ENCODE assay signal across 29 mouse cellular contexts in the genomic region with DNA sequence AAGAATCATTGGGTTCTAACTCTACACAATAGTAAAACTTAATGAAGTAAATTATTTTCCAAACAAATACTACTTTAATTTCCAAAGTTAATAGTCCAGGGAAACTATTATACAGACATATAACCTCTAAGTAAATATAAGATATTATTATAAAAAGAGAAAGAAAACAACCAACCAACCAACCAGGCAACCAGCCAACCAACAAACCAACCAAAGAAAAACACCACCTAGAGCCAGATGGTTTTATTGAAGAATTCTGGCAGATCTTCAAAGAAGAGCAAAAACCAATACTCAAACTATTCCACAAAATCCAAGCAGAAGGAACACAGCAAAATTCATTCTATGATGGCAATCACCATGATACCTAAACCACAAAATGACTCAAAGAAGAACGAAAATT.
A peak's percentile ranks its signal among the peaks of the same experiment; 100 is the strongest.
DNase-seq lines count a peak whose midpoint lies in the region; ATAC-seq lines count a peak whose summit lies in the region.
"Had no signal": no experiment of that assay in that cellular context is flagged by ENCODE, and none has a peak within 500 bp of the region (broad histone marks: within the 10 kb centered on the region; RNA-seq: fewer than 3 reads in every experiment).

No protein-coding gene starts in this region.

- H3K4me3 ChIP-seq in embryonic facial prominence, embryonic 14.5 days (ENCODE audit: low read depth, low read length) = no peak overlapping the region
- H3K4me3 ChIP-seq in embryonic facial prominence, embryonic 10.5 days = no peak overlapping the region
- H3K4me3 ChIP-seq: embryonic facial prominence, embryonic 12.5 days; erythroblast, embryonic 14.5 days; forebrain, embryonic 12.5 days; gastrocnemius, adult 2 months; heart, embryonic 12.5 days; heart, embryonic 15.5 days; hindbrain, embryonic 10.5 days; hindbrain, embryonic 13.5 days; intestine, embryonic 15.5 days; kidney, embryonic 15.5 days had no signal

- DNase-seq in cerebellum, postnatal 10 days = peak; percentile 59 to 61
- DNase-seq in embryonic facial prominence, embryonic 14.5 days (ENCODE audit: low spot score) = peak; percentile 23
- DNase-seq in embryonic facial prominence, embryonic 10.5 days (ENCODE audit: low spot score) = no peak
- peak; percentile 27 for DNase-seq in brain, adult 2 months (ENCODE audit: low read depth, low spot score)
- peak; percentile 10 to 20 for DNase-seq in cerebellum, postnatal 36 days
- no peak for DNase-seq in urinary bladder, postnatal 36 days (ENCODE audit: low spot score in 2 of 2)
- DNase-seq: adrenal gland, adult 8-10 months; adrenal gland, postnatal 25 days; forebrain, postnatal 0 days; gastrocnemius, adult 2 months; gastrocnemius, postnatal 14 days; heart, adult 18-20 months; heart, postnatal 10 days; heart, postnatal 36 days; kidney, adult 11 months; kidney, adult 8-10 months had no signal

- H3K27ac ChIP-seq in embryonic facial prominence, embryonic 14.5 days (replicated peaks; ENCODE audit: low read depth, low read length) = no peak overlapping the region
- no peak overlapping the region for H3K27ac ChIP-seq in embryonic facial prominence, embryonic 10.5 days (replicated peaks)
- H3K27ac ChIP-seq: embryonic facial prominence, embryonic 12.5 days; forebrain, embryonic 12.5 days; gastrocnemius, adult 2 months; heart, embryonic 15.5 days; hindbrain, embryonic 10.5 days; hindbrain, embryonic 13.5 days; intestine, embryonic 15.5 days; kidney, embryonic 15.5 days had no signal

- WGBS in embryonic facial prominence, embryonic 14.5 days = 58% methylated on average over 1 of the region's 1 CpGs
- 88% methylated on average over 1 of the region's 1 CpGs for WGBS in embryonic facial prominence, embryonic 10.5 days

- H3K4me1 ChIP-seq in embryonic facial prominence, embryonic 14.5 days (ENCODE audit: control insufficient read depth, insufficient read depth, low read length) = no peaks in the 10 kb centered on the region
- no peaks in the 10 kb centered on the region for H3K4me1 ChIP-seq in embryonic facial prominence, embryonic 10.5 days
- H3K4me1 ChIP-seq: embryonic facial prominence, embryonic 12.5 days; forebrain, embryonic 12.5 days; heart, embryonic 12.5 days; heart, embryonic 15.5 days; hindbrain, embryonic 10.5 days; hindbrain, embryonic 13.5 days; intestine, embryonic 15.5 days; kidney, embryonic 15.5 days had no signal

- no peaks in the 10 kb centered on the region for H3K36me3 ChIP-seq in embryonic facial prominence, embryonic 14.5 days (ENCODE audit: control insufficient read depth, insufficient read depth, low read length)
- no peaks in the 10 kb centered on the region for H3K36me3 ChIP-seq in embryonic facial prominence, embryonic 10.5 days (replicated peaks)
- H3K36me3 ChIP-seq: embryonic facial prominence, embryonic 12.5 days; forebrain, embryonic 12.5 days; heart, embryonic 12.5 days; heart, embryonic 15.5 days; hindbrain, embryonic 10.5 days; hindbrain, embryonic 13.5 days; intestine, embryonic 15.5 days; kidney, embryonic 15.5 days had no signal

- H3K9me3 ChIP-seq in embryonic facial prominence, embryonic 14.5 days (ENCODE audit: control insufficient read depth, low read length) = no peaks in the 10 kb centered on the region
- H3K9me3 ChIP-seq in embryonic facial prominence, embryonic 10.5 days = peaks cover 4% of the 10 kb centered on the region; the same call in 1 of the 2 replicates
- H3K9me3 ChIP-seq: embryonic facial prominence, embryonic 12.5 days; forebrain, embryonic 12.5 days; heart, embryonic 15.5 days; hindbrain, embryonic 10.5 days; intestine, embryonic 15.5 days; kidney, embryonic 15.5 days had no signal

- H3K4me2 ChIP-seq in embryonic facial prominence, embryonic 14.5 days (ENCODE audit: low read depth, low read length) = no peak overlapping the region
- H3K4me2 ChIP-seq: embryonic facial prominence, embryonic 12.5 days; forebrain, embryonic 12.5 days; heart, embryonic 12.5 days; heart, embryonic 15.5 days; hindbrain, embryonic 13.5 days; intestine, embryonic 15.5 days; kidney, embryonic 15.5 days had no signal

- no peak for ATAC-seq in cerebellum, adult (ENCODE audit: insufficient number of reproducible peaks, low FRiP score, low TSS enrichment)
- no peak for ATAC-seq in embryonic facial prominence, embryonic 14.5 days (ENCODE audit: low read depth)
- ATAC-seq: activated CD4-positive, CD25-positive, alpha-beta regulatory T cell, adult 4 months; CD4-positive, CD25-positive, alpha-beta regulatory T cell, adult 4 months; forebrain, postnatal 0 days; hindbrain, embryonic 16.5 days; intestine, embryonic 15.5 days had no signal

- H3K9ac ChIP-seq in embryonic facial prominence, embryonic 14.5 days (ENCODE audit: low read depth, low read length) = no peak overlapping the region
- H3K9ac ChIP-seq: embryonic facial prominence, embryonic 12.5 days; forebrain, embryonic 12.5 days; forebrain, postnatal 0 days; heart, embryonic 12.5 days; heart, embryonic 15.5 days; hindbrain, embryonic 13.5 days; intestine, embryonic 15.5 days; kidney, embryonic 15.5 days had no signal

- H3K27me3 ChIP-seq in embryonic facial prominence, embryonic 14.5 days (replicated peaks; ENCODE audit: control insufficient read depth, insufficient read depth, low read length) = no peaks in the 10 kb centered on the region
- no peaks in the 10 kb centered on the region for H3K27me3 ChIP-seq in embryonic facial prominence, embryonic 10.5 days (replicated peaks; ENCODE audit: low read depth, poor library complexity, severe bottlenecking)
- H3K27me3 ChIP-seq: embryonic facial prominence, embryonic 12.5 days; forebrain, embryonic 12.5 days; heart, embryonic 12.5 days; heart, embryonic 15.5 days; hindbrain, embryonic 13.5 days; intestine, embryonic 15.5 days; kidney, embryonic 15.5 days had no signal

Comparison
In these comparisons a context has a peak if more than half of its experiments do, and no peak if none do; other contexts are left out.
1. DNase-seq: peak in cerebellum, postnatal 10 days (2 of 2), embryonic facial prominence, embryonic 14.5 days (single experiment), brain, adult 2 months (single experiment) and cerebellum, postnatal 36 days (2 of 2); none in embryonic facial prominence, embryonic 10.5 days (single experiment) and urinary bladder, postnatal 36 days (0 of 2).